Mouse (Mus musculus) C2C12 (cell line): ENCODE data around the gene Wasf1.

ENCODE experiments used
- CTCF ChIP-seq: IDR thresholded peaks from one replicate; pipeline ENCODE4 v1.5.1; 2011; ENCODE audit not compliant: control insufficient read depth, insufficient read depth, insufficient read length
- MYOD1 ChIP-seq: IDR thresholded peaks from one replicate; pipeline ENCODE4 v1.6.1; 2011; ENCODE audit warnings: low read depth; ENCODE audit not compliant: control insufficient read depth, insufficient read length

- TF ChIP-seq CTCF (peak; percentile 17), MYOD1 (no peak)
These were observed 1.1 kb downstream of the Wasf1 start for GRCm38 (mm10) chr10:40884279-40884806.
